Mouse (Mus musculus): ENCODE results near the gene Mlana. TPM values are rescaled to one million over a fixed set of nuclear protein-coding genes. Genes with fewer than 3 reads are reported as not detected.

Gene Mlana
- polyA plus RNA-seq (2012; rRNA removed) = not detected in 2 replicates

DNA sequence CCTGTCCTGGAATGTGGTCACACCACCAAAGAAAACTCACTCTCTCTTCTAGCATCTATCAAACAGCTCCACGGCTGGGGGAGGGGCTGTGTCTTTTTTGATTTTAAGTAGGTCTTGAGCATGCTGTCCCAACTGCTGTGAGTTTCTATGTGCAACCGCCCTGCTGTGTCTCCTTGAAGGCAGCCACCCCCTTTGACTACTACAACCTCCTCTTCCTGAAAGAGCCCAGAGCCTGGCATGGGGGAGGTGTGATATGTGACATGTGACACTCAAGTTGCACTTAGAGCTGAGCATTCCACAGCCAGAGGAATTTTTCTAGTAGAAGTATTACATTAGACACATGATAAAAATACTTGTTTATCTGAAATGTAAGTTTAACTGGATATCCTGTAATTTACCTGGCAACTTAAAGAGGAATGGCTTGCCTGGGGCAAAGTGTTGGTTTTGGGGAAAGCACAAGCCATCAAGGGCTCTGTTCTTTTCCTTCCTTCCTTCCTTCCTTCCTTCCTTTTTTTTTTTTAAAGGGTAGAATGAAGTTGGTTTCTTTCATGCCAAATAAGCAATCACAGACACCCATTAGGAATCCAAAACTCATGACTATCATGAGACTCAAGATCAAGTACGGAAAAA is at the start of gene Mlana:
Gene Mlana (plus strand): TSS at position 580 of the 630 bp plus-strand sequence.
- Histone ChIP-seq H3K27me3 (ENCODE audit: control insufficient read depth, insufficient read depth, low read length) (no peaks in the 10 kb centered on the region), H3K36me3 (ENCODE audit: control insufficient read depth, insufficient read depth, low read length) (no peaks in the 10 kb centered on the region), H3K4me1 (ENCODE audit: control insufficient read depth, insufficient read depth, low read length) (no peaks in the 10 kb centered on the region), H3K4me3 (ENCODE audit: control insufficient read depth, low read depth, low read length) (no peak within 1 kb of the TSS), H3K27ac (ENCODE audit: control insufficient read depth, insufficient read depth, low read depth, low read length) (no peak within 1 kb of the TSS)
- no peak for TF ChIP-seq CTCF (IDR thresholded peaks at IDR 0.05; ENCODE audit: control insufficient read depth, insufficient read depth, insufficient replicate concordance, low read depth, low read length)

- peak overlapping the region; percentile 93 for H3K4me3 ChIP-seq (ENCODE audit: control insufficient read depth, low read depth, low read length)
- no peaks in the 10 kb centered on the region for H3K27me3 ChIP-seq (ENCODE audit: control insufficient read depth, insufficient read depth, low read length)
- H3K27ac ChIP-seq (ENCODE audit: control insufficient read depth, insufficient read depth, low read depth, low read length) = peak overlapping the region; percentile 89
- H3K4me1 ChIP-seq (ENCODE audit: control insufficient read depth, insufficient read depth, low read length) = no peaks in the 10 kb centered on the region; the same call in 1 of the 2 replicates
- TF ChIP-seq POLR2A (IDR thresholded peaks at IDR 0.05; ENCODE audit: control insufficient read depth, low read depth, low read length) (no peak), CTCF (IDR thresholded peaks at IDR 0.05; ENCODE audit: control insufficient read depth, insufficient read depth, insufficient replicate concordance, low read depth, low read length) (no peak)
- H3K36me3 ChIP-seq (ENCODE audit: control insufficient read depth, insufficient read depth, low read length) = no peaks in the 10 kb centered on the region; the same call in 1 of the 2 replicates
Measured at GRCm38 (mm10) chr19:29648550-29648914, 49.1 kb upstream of the Mlana start.

- no peak overlapping the region for H3K4me3 ChIP-seq (ENCODE audit: control insufficient read depth, low read depth, low read length)
- no peak overlapping the region for H3K27ac ChIP-seq (ENCODE audit: control insufficient read depth, insufficient read depth, low read depth, low read length)
- TF ChIP-seq CTCF (IDR thresholded peaks at IDR 0.05; ENCODE audit: control insufficient read depth, insufficient read depth, insufficient replicate concordance, low read depth, low read length) = no peak
- no peak for TF ChIP-seq POLR2A (IDR thresholded peaks at IDR 0.05; ENCODE audit: control insufficient read depth, low read depth, low read length)
- H3K4me1 ChIP-seq (ENCODE audit: control insufficient read depth, insufficient read depth, low read length) = no peaks in the 10 kb centered on the region; the same call in 1 of the 2 replicates
- H3K27me3 ChIP-seq (ENCODE audit: control insufficient read depth, insufficient read depth, low read length) = no peaks in the 10 kb centered on the region
- H3K36me3 ChIP-seq (ENCODE audit: control insufficient read depth, insufficient read depth, low read length) = no peaks in the 10 kb centered on the region; the same call in 1 of the 2 replicates
Measured at GRCm38 (mm10) chr19:29649683-29650082, 47.9 kb upstream of the Mlana start.

DNA sequence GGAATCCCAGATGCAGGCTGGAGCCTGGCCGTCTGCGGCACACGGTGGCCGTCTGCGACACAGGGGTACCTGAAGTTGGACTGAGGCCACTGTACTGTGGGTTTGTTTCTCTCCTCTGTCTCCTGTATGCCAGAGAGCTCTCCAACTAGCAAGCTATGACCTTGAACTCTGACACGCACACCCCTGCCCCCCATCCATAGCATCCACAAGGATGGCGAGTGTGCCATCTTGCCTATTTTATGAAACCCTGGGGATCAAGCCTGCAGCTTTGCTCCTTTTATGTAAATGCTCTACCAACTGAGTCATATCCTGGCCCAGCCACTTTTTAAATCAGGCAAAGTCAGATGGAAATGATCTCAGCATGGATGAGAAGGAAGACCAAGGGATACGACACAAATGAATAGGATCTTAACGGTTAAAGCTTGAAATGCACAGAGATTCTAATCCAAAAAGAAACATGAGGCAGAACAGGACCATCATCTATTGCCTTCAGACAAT is 43.8 kb upstream of the Mlana start:
- TF ChIP-seq CTCF (IDR thresholded peaks at IDR 0.05; ENCODE audit: control insufficient read depth, insufficient read depth, insufficient replicate concordance, low read depth, low read length) (no peak), POLR2A (IDR thresholded peaks at IDR 0.05; ENCODE audit: control insufficient read depth, low read depth, low read length) (no peak)
- Histone ChIP-seq H3K27me3 (ENCODE audit: control insufficient read depth, insufficient read depth, low read length) (no peaks in the 10 kb centered on the region), H3K4me1 (ENCODE audit: control insufficient read depth, insufficient read depth, low read length) (0 out of 2 replicates have a peak, but pooled peaks cover 2% of the 10 kb centered on the region), H3K36me3 (ENCODE audit: control insufficient read depth, insufficient read depth, low read length) (no peaks in the 10 kb centered on the region), H3K27ac (ENCODE audit: control insufficient read depth, insufficient read depth, low read depth, low read length) (no peak overlapping the region), H3K4me3 (ENCODE audit: control insufficient read depth, low read depth, low read length) (no peak overlapping the region)

DNA sequence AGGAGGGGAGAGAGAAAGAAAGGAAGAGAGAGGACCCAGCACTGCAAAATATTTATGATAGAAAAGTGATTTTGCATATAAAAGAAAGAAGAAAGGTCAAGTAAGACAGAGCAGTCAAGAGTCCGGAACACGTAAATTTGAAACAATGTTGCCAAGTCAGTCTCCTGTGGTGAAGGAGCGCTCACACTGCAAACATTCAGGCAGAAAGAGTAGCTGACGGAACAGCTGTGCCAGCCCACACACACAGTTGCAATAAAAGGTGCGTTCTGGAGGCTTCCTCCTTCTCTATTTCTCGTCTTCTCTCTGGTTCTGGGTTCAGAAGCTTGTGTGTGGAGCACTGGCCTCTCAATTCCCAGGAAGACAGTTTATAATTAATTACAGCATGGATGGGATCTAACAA is 42.5 kb upstream of the Mlana start:
- Histone ChIP-seq H3K4me1 (ENCODE audit: control insufficient read depth, insufficient read depth, low read length) (0 out of 2 replicates have a peak, but pooled peaks cover 2% of the 10 kb centered on the region), H3K27ac (ENCODE audit: control insufficient read depth, insufficient read depth, low read depth, low read length) (no peak overlapping the region), H3K4me3 (ENCODE audit: control insufficient read depth, low read depth, low read length) (no peak overlapping the region), H3K27me3 (ENCODE audit: control insufficient read depth, insufficient read depth, low read length) (no peaks in the 10 kb centered on the region), H3K36me3 (ENCODE audit: control insufficient read depth, insufficient read depth, low read length) (no peaks in the 10 kb centered on the region)
- TF ChIP-seq CTCF (IDR thresholded peaks at IDR 0.05; ENCODE audit: control insufficient read depth, insufficient read depth, insufficient replicate concordance, low read depth, low read length) (no peak), POLR2A (IDR thresholded peaks at IDR 0.05; ENCODE audit: control insufficient read depth, low read depth, low read length) (no peak)

GRCm38 (mm10) chr19:29656029-29656428 is 41.6 kb upstream of the Mlana start:
- H3K27me3 ChIP-seq (ENCODE audit: control insufficient read depth, insufficient read depth, low read length) = no peaks in the 10 kb centered on the region
- 0 out of 2 replicates have a peak, but pooled peaks cover 2% of the 10 kb centered on the region for H3K4me1 ChIP-seq (ENCODE audit: control insufficient read depth, insufficient read depth, low read length)
- H3K36me3 ChIP-seq (ENCODE audit: control insufficient read depth, insufficient read depth, low read length) = no peaks in the 10 kb centered on the region
- H3K4me3 ChIP-seq (ENCODE audit: control insufficient read depth, low read depth, low read length) = no peak overlapping the region
- no peak overlapping the region for H3K27ac ChIP-seq (ENCODE audit: control insufficient read depth, insufficient read depth, low read depth, low read length)
- no peak for TF ChIP-seq POLR2A (IDR thresholded peaks at IDR 0.05; ENCODE audit: control insufficient read depth, low read depth, low read length)
- TF ChIP-seq CTCF (IDR thresholded peaks at IDR 0.05; ENCODE audit: control insufficient read depth, insufficient read depth, insufficient replicate concordance, low read depth, low read length) = no peak

DNA sequence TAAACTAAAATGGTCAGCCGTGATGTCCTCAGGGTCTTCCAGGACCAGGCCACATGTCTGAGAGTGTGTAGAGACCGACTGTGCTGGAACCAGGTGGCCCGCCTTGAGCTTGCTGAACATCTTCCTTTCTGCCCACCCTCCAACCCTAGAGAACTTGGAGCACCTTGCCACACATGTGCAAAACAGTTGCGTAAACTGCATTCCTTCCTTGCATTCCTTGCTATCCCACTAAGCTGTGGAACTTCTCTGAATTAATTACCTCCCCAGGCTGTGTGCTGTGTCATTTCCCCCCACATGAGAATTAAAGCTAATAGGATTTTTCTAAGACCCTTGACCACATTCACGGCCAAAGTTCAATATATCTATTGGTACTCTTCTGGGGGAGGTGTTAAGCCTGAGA is 41.0 kb upstream of the Mlana start:
- no peak for TF ChIP-seq CTCF (IDR thresholded peaks at IDR 0.05; ENCODE audit: control insufficient read depth, insufficient read depth, insufficient replicate concordance, low read depth, low read length)
- no peak for TF ChIP-seq POLR2A (IDR thresholded peaks at IDR 0.05; ENCODE audit: control insufficient read depth, low read depth, low read length)
- no peak overlapping the region for H3K4me3 ChIP-seq (ENCODE audit: control insufficient read depth, low read depth, low read length)
- no peaks in the 10 kb centered on the region for H3K36me3 ChIP-seq (ENCODE audit: control insufficient read depth, insufficient read depth, low read length)
- H3K27me3 ChIP-seq (ENCODE audit: control insufficient read depth, insufficient read depth, low read length) = no peaks in the 10 kb centered on the region
- H3K4me1 ChIP-seq (ENCODE audit: control insufficient read depth, insufficient read depth, low read length) = 0 out of 2 replicates have a peak, but pooled peaks cover 2% of the 10 kb centered on the region
- no peak overlapping the region for H3K27ac ChIP-seq (ENCODE audit: control insufficient read depth, insufficient read depth, low read depth, low read length)

Measured in testis, adult 2 months (tissue).